Mouse (Mus musculus) spleen, postnatal 14 days (tissue): ENCODE results near the gene Coro7.
A peak's percentile ranks its signal among the peaks of the same experiment; 100 is the strongest.
"Not testable (repeated sequence)": the region's sequence is repeated elsewhere in the genome, so short reads cannot be mapped to it uniquely, and the experiment has no call there.

Source experiments
- DNase-seq, 2 experiments: peaks; one replicate each; pipeline ENCODE4 v3.0.0; 2021 to 2022; ENCODE audit warnings: low spot score in 2 of 2

Gene Coro7

DNA sequence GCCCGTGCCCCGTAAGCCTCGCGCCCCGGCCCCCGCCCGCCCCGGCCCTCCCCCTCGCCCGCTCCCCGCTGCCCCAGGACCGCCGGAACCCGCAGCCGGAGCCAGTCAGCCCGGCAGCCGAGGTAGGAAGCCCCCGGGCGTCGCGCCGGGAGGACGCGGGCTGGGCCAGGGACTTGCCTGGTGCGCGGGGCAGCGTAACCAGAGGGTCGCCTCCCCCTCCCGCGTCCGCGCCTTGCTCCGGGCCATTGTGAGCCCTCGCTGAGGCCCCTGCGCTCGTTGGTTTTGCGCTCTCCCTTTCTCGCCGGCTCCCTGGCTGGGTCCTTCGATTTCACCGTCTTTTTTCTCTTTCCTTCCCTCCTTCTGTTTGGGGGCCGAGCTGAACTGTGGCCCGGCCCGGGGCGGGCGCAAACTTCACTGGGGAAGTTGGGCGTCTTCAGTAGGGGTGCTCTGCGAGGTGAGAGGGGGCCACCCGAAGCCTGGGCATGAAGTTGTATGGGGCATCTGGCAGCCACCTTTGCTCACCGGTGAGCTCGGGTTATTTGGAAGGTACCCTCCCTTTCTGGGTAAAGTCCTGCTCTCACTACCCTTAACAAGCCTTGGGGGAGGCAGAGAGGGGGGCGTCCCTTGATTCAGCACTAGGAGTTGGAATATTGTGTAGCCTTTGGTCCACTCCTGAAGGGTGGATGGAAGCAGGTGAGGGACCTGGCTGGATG is 84.6 kb downstream of the Coro7 start:
- no peak for DNase-seq

DNA sequence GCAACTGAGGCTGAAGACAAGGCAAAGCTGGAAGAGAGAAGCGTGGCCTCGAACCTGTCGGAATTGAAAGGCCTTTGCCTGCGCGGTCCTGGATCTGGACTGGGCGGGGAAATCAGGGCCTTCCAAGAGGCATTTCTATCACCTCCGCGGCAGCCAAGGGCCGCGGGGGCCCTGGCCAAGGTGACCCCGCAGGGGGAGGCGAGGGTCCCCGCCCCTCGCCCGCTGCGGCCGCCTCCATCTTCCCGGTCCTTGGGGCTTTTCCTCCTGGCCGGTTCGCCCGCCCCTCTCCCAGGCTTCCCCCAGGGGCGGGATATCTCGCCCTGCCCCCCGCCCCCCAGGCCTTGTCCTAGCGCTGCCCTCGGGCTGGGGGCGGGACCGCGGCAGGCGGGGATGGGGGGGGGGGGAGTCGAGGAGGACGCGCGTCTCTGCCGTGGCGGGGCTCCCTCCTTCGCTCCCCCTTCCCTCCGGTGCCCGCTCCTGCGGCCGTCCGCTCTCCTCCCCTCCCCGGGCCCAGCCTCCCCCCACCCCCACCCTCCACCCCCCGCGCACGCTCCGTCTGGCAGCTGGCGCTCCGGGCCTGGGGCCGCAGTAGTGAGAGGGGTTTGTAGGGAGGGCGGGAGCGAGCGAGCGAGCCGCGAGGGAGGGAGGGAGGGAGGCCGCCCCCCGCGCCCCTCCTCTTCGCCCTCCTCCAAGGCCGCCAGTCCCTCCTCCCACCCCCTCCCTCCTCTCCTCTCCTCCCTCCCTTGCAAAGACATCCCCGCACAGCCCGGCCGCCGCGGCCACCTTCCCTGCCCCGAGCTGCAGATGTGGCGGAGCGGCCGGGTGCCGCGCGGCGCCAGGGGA is 85.4 kb downstream of the Coro7 start, which contains the start of gene Glis2:
Gene Glis2 (plus strand): TSS at position 743 of the 843 bp plus-strand sequence.
- DNase-seq = no peak

- DNase-seq = peak in 1 of 2 experiments; percentile 31
Observed at GRCm38 (mm10) chr16:4592909-4593875, 86.4 kb downstream of the Coro7 start.

DNA sequence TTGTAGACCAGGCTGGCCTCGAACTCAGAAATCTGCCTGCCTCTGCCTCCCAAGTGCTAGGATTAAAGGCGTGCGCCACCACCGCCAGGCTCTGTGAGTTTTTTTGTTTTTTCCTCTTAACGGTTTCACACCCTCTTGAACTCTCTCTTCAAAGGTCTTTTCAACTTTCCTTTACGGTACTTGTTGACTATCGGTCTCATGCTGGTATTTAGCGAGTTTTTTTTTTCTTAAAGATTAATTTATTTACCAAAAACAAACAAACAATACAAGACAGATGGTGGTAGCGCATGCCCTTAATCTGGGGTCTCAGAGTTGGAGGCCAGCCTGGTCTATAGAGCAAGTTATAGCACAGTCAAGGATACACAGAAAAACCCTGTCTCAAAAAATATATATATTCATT is 89.3 kb downstream of the Coro7 start:
- DNase-seq = no peak

GRCm38 (mm10) chr16:4587516-4588210 is 91.9 kb downstream of the Coro7 start:
- DNase-seq = no peak

- peak; percentile 86 to 89 for DNase-seq
Observed at GRCm38 (mm10) chr16:4586531-4587123, 93.0 kb downstream of the Coro7 start.

GRCm38 (mm10) chr16:4585642-4586530 is 93.7 kb downstream of the Coro7 start:
- DNase-seq = no peak

DNA sequence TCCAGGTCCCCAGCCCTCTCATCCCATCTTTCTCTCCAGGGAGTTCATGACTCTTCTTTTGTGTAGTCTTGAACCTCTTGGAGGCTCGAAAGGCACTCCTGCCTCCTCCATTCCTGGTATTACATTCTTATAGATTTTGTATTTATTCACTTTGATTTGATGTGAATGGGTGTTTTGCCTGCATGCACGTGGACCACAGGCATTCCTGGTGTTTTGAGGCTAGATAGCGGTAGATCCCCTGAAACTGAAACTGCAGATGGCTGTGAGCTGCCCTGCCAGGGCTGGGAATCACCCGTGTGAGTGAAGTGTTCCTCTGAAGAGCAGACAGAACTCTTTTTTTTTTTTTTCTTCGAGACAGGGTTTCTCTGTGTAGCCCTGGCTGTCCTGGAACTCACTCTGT is 95.1 kb downstream of the Coro7 start:
- DNase-seq = no peak

GRCm38 (mm10) chr16:4583807-4584206 is 95.8 kb downstream of the Coro7 start:
- no peak for DNase-seq

- DNase-seq = not testable (repeated sequence)
Observed at GRCm38 (mm10) chr16:4581179-4581578, 98.4 kb downstream of the Coro7 start.

DNA sequence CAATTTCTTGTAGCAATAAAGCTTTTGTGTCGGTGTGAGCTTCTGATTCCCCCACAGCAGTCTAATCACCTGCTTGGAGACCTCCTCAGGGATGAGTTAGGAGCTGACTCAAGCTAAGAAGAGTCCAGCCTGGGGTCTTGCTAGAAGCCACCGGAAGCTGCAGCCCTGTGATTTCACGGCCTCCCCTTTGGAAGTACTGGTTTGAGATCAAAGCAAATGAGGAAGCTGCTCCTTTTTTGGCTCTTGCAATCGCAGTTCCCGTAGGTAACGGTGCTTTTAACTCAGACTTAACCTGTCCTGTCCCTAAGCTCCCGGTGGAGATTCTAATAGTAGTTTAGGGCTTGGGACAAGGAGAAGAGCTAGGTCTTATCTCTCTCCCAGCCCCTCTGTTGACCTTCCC is 100.9 kb downstream of the Coro7 start:
- no peak for DNase-seq

GRCm38 (mm10) chr16:4576873-4577272 is 102.7 kb downstream of the Coro7 start:
- DNase-seq = no peak
